Mouse (Mus musculus): ENCODE results near the gene Rgs10.
"Not testable (repeated sequence)": the region's sequence is repeated elsewhere in the genome, so short reads cannot be mapped to it uniquely, and the experiment has no call there.

The Rgs10 gene

GRCm38 (mm10) chr7:128340321-128340720 is 78.2 kb downstream of the Rgs10 start:
- DNase-seq = not testable (repeated sequence)

- no peak for DNase-seq
Measured at GRCm38 (mm10) chr7:128332896-128333295, 85.7 kb downstream of the Rgs10 start.

- DNase-seq = no peak
Measured at GRCm38 (mm10) chr7:128330981-128331380, 87.6 kb downstream of the Rgs10 start.

GRCm38 (mm10) chr7:128324977-128325376 is 93.6 kb downstream of the Rgs10 start:
- DNase-seq = no peak
